In genomic region chr15:78736681-78737100, GRCm38 (mm10) we compare ENCODE assay signal across 13 mouse cellular contexts. TPM values are rescaled to one million over a fixed set of nuclear protein-coding genes. Genes with fewer than 3 reads are reported as not detected.
DNase-seq lines count a peak whose midpoint lies in the region; ATAC-seq and TF ChIP-seq lines count a peak whose summit lies in the region.
"Had no signal": no experiment of that assay in that cellular context is flagged by ENCODE, and none has a peak within 500 bp of the region (broad histone marks: within the 10 kb centered on the region; RNA-seq: fewer than 3 reads in every experiment).

No protein-coding gene starts in this region.

- H3K27me3 ChIP-seq in midbrain, embryonic 14.5 days (ENCODE audit: control insufficient read depth, insufficient read depth, low read length): no peaks in the 10 kb centered on the region
- no peaks in the 10 kb centered on the region for H3K27me3 ChIP-seq in heart, adult 2 months (ENCODE audit: control insufficient read depth, insufficient read depth, low read length)

- H3K4me1 ChIP-seq in midbrain, embryonic 14.5 days (ENCODE audit: control insufficient read depth, insufficient read depth, low read length): peaks cover 24% of the 10 kb centered on the region
- no peaks in the 10 kb centered on the region for H3K4me1 ChIP-seq in heart, adult 2 months (ENCODE audit: control insufficient read depth, insufficient read depth, low read length)

- H3K9ac ChIP-seq in midbrain, embryonic 14.5 days (replicated peaks; ENCODE audit: low read length): peak overlapping the region; percentile 21; the same call in 1 of the 2 replicates
- H3K9ac ChIP-seq in heart, adult 2 months (ENCODE audit: low read depth, low read length): no peak overlapping the region

- H3K36me3 ChIP-seq in midbrain, embryonic 14.5 days (ENCODE audit: control insufficient read depth, insufficient read depth, low read length): no peaks in the 10 kb centered on the region
- H3K36me3 ChIP-seq in heart, adult 2 months (ENCODE audit: control insufficient read depth, insufficient read depth, low read length): no peaks in the 10 kb centered on the region
- H3K36me3 ChIP-seq: G1E had no signal

- no peak for TF ChIP-seq POLR2A in heart, adult 2 months (IDR thresholded peaks at IDR 0.05; ENCODE audit: insufficient read depth, low read depth, low read length)

- no peak for TF ChIP-seq CTCF in heart, adult 2 months (IDR thresholded peaks at IDR 0.05)

- 34% methylated on average over 7 of the region's 7 CpGs for WGBS in midbrain, embryonic 14.5 days
- WGBS in heart, adult 2 months: 41% methylated on average over 7 of the region's 7 CpGs

- no peaks in the 10 kb centered on the region for H3K9me3 ChIP-seq in midbrain, embryonic 14.5 days (ENCODE audit: control insufficient read depth, low read length)
- H3K9me3 ChIP-seq: G1E; megakaryocyte, embryonic 14.5 days had no signal

- H3K4me2 ChIP-seq in midbrain, embryonic 14.5 days (ENCODE audit: low read length): no peak overlapping the region

- H3K79me2 ChIP-seq in heart, adult 2 months (replicated peaks; ENCODE audit: control insufficient read depth, insufficient read depth, low read length): no peaks in the 10 kb centered on the region

- ATAC-seq in midbrain, embryonic 14.5 days (ENCODE audit: low FRiP score, low TSS enrichment): no peak
- no peak for ATAC-seq in megakaryocyte, adult 5-6 weeks (ENCODE audit: poor library complexity, severe bottlenecking)

- intact Hi-C loops in heart, adult 2 months (cut with DNase I): no loop called here

- DNase-seq in adrenal gland, adult 2 months: peak; percentile 70
- DNase-seq in adrenal gland, postnatal 4 days (ENCODE audit: low spot score in 2 of 2): no peak
- DNase-seq in ovary, adult 18-20 months (ENCODE audit: low spot score): peak; percentile 6
- DNase-seq in ovary, postnatal 10 days (ENCODE audit: low spot score): no peak
- DNase-seq in midbrain, embryonic 14.5 days: no peak
- no peak for DNase-seq in lung, postnatal 14 days
- DNase-seq in heart, adult 2 months: no peak
- DNase-seq: cerebellum, postnatal 25 days; gastrocnemius, postnatal 10 days had no signal

- H3K27ac ChIP-seq in midbrain, embryonic 14.5 days (replicated peaks; ENCODE audit: low read depth, low read length): peak overlapping the region; percentile 89
- no peak overlapping the region for H3K27ac ChIP-seq in heart, adult 2 months

- TF ChIP-seq EP300 in heart, adult 2 months (IDR thresholded peaks at IDR 0.05; ENCODE audit: insufficient read depth, low read depth, low read length): no peak

- no peak overlapping the region for H3K4me3 ChIP-seq in midbrain, embryonic 14.5 days (replicated peaks; ENCODE audit: low read depth, low read length)
- no peak overlapping the region for H3K4me3 ChIP-seq in heart, adult 2 months
- H3K4me3 ChIP-seq: megakaryocyte, embryonic 14.5 days had no signal

RNA-seq across cellular contexts. Expression of gene Elfn2, which starts 18.1 kb away (rescaled TPM):
- total RNA-seq in adrenal gland, adult 2 months (2021): 1 to 10 TPM; 3.2 to 3.6 TPM
- polyA plus RNA-seq in adrenal gland, adult 2 months (2012; rRNA removed): 1.7 and 2.3 TPM in 2 replicates
- 1 to 10 TPM; 3.9 to 4.2 TPM for total RNA-seq in adrenal gland, postnatal 4 days (2021)
- 4.0 and 8.1 TPM in 2 replicates for polyA plus RNA-seq in midbrain, embryonic 14.5 days (2014; fragmentation: Nextera tagmentation; extraction: Ambion mirVana)
- total RNA-seq in megakaryocyte, adult 5-6 weeks (2015): 0.02 TPM in 1 of 2 replicates, not detected in the other
- total RNA-seq in megakaryocyte, adult 5-6 weeks (2017): not detected in 2 replicates
- 1 to 10 TPM; 1.3 to 3.4 TPM for total RNA-seq in heart, adult 2 months (2021)
- 0.16 and 0.35 TPM in 2 replicates for polyA plus RNA-seq in heart, adult 2 months (2012; rRNA removed)
- total RNA-seq: liver, adult 2 months had no signal
- polyA plus RNA-seq: G1E; liver, adult 2 months had no signal

RNA-seq across cellular contexts. Expression of gene Mfng, which starts 36.6 kb away (rescaled TPM):
- total RNA-seq in adrenal gland, adult 2 months (2021): 10 to 100 TPM in 1 of 2 experiments, 1 to 10 TPM in 1; 8.7 to 18.1 TPM
- polyA plus RNA-seq in adrenal gland, adult 2 months (2012; rRNA removed): 46.7 and 61.0 TPM in 2 replicates
- 10 to 100 TPM; 18.3 to 20.0 TPM for total RNA-seq in adrenal gland, postnatal 4 days (2021)
- 16.7 and 28.0 TPM in 2 replicates for polyA plus RNA-seq in midbrain, embryonic 14.5 days (2014; fragmentation: Nextera tagmentation; extraction: Ambion mirVana)
- 8.8 and 9.8 TPM in 2 replicates for total RNA-seq in megakaryocyte, adult 5-6 weeks (2015)
- total RNA-seq in megakaryocyte, adult 5-6 weeks (2017): 5.7 and 5.8 TPM in 2 replicates
- total RNA-seq in heart, adult 2 months (2021): 10 to 100 TPM; 11.1 to 11.6 TPM
- polyA plus RNA-seq in heart, adult 2 months (2012; rRNA removed): 15.0 and 19.1 TPM in 2 replicates
- total RNA-seq: G1E had no signal
- polyA plus RNA-seq: G1E had no signal

Comparison
In these comparisons a context has a peak if more than half of its experiments do, and no peak if none do; other contexts are left out.
1. DNase-seq: peak in adrenal gland, adult 2 months (single experiment) and ovary, adult 18-20 months (single experiment); none in adrenal gland, postnatal 4 days (0 of 2), ovary, postnatal 10 days (single experiment), midbrain, embryonic 14.5 days (single experiment), lung, postnatal 14 days (single experiment) and heart, adult 2 months (0 of 2).